Mouse (Mus musculus) limb, embryonic 14.5 days (tissue): ENCODE measurements around the gene Pth. TPM values are rescaled to one million over a fixed set of nuclear protein-coding genes. Genes with fewer than 3 reads are reported as not detected.

Experiments
- ATAC-seq: fragments of 200-750 bp; cut with Nextera tagmentation; 2 replicates; pipeline ENCODE4 v1.8.0; 2017; ENCODE audit warnings: low read depth, moderate number of reproducible peaks, moderate TSS enrichment; ENCODE audit not compliant: low FRiP score
- DNase-seq: peaks from one replicate; pipeline ENCODE4 v3.0.0-alpha.2; 2015; ENCODE audit warnings: low spot score
- H3K27ac ChIP-seq: fragments of 300-500 bp; sonication (generic); replicated peaks from 2 replicates; pipeline ENCODE4 v1.5.1; 2014; ENCODE audit warnings: low read depth, mild to moderate bottlenecking, low read length, moderate library complexity, mixed read lengths
- H3K27me3 ChIP-seq: fragments of 300-500 bp; sonication (generic); 2 replicates; pipeline ENCODE4 v1.6.1; 2014; ENCODE audit warnings: low read length, mixed read lengths; ENCODE audit not compliant: control insufficient read depth, insufficient read depth
- H3K36me3 ChIP-seq: fragments of 300-500 bp; sonication (generic); 2 replicates; pipeline ENCODE4 v1.6.1; 2014; ENCODE audit warnings: mild to moderate bottlenecking, low read length, moderate library complexity, mixed read lengths; ENCODE audit not compliant: control insufficient read depth, insufficient read depth
- H3K4me1 ChIP-seq: fragments of 300-500 bp; sonication (generic); 2 replicates; pipeline ENCODE4 v1.6.1; 2014; ENCODE audit warnings: antibody characterized with exemption, low read length, mixed read lengths; ENCODE audit not compliant: control insufficient read depth, insufficient read depth
- H3K4me2 ChIP-seq: fragments of 300-500 bp; sonication (generic); replicated peaks from 2 replicates; pipeline ENCODE4 v1.6.1; 2014; ENCODE audit warnings: low read depth, mild to moderate bottlenecking, low read length, moderate library complexity; ENCODE audit not compliant: severe bottlenecking
- H3K4me3 ChIP-seq: fragments of 300-500 bp; sonication (generic); replicated peaks from 2 replicates; pipeline ENCODE4 v1.5.1; 2014; ENCODE audit warnings: low read length
- H3K9ac ChIP-seq: fragments of 300-500 bp; sonication (generic); 2 replicates; pipeline ENCODE4 v1.6.1; 2014; ENCODE audit warnings: mild to moderate bottlenecking, low read depth, low read length, moderate library complexity; ENCODE audit not compliant: severe bottlenecking
- H3K9me3 ChIP-seq: fragments of 300-500 bp; sonication (generic); 2 replicates; pipeline ENCODE4 v1.6.1; 2016; ENCODE audit warnings: low read length; ENCODE audit not compliant: control insufficient read depth
- POLR2A ChIP-seq: fragments of 200-500 bp; IDR thresholded peaks from 2 replicates; pipeline ENCODE4 v1.8.0; 2012; ENCODE audit warnings: inconsistent platforms, mild to moderate bottlenecking, moderate library complexity, borderline replicate concordance; ENCODE audit not compliant: insufficient read depth, insufficient read length; ENCODE audit errors: extremely low read depth
- WGBS: fragments of 180-500 bp; shearing (Covaris S2); extraction: QIAGEN DNeasy Blood & Tissue Kit; methylation state at CpG from one replicate; pipeline ENCODE4 v1.1.7; 2014; 5-methylcytosine and 5-hydroxymethylcytosine counted together
- polyA plus RNA-seq, 2 experiments: library from polyadenylated mRNA; depleted of rRNA in 1 of 2; stranded (reverse) in 1 of 2; unstranded in 1 of 2; fragments of >200 nt; fragmentation: Nextera tagmentation in 1 of 2; extraction: Ambion mirVana in 1 of 2; gene quantifications; 2 replicates each; pipeline versions ENCODE4 v1.2.1 to v1.2.3; 2012 to 2014

Gene Pth
- polyA plus RNA-seq, 2 experiments, result not detected

GRCm38 (mm10) chr7:113419070-113419782 is 30.9 kb upstream of the Pth start:
- no peaks in the 10 kb centered on the region for H3K27me3 ChIP-seq
- DNase-seq, result no peak
- ATAC-seq, result no peak
- H3K27ac ChIP-seq, result no peak overlapping the region
- H3K4me3 ChIP-seq, result no peak overlapping the region
- no peak overlapping the region for H3K4me2 ChIP-seq
- no peaks in the 10 kb centered on the region for H3K9me3 ChIP-seq
- TF ChIP-seq POLR2A, result no peak
- no peak overlapping the region for H3K9ac ChIP-seq
- 25% methylated on average over 4 of the region's 4 CpGs for WGBS
- no peaks in the 10 kb centered on the region for H3K36me3 ChIP-seq
- no peaks in the 10 kb centered on the region for H3K4me1 ChIP-seq

- Histone ChIP-seq H3K9me3 (no peaks in the 10 kb centered on the region), H3K4me3 (no peak overlapping the region), H3K27ac (no peak overlapping the region), H3K4me1 (no peaks in the 10 kb centered on the region), H3K27me3 (no peaks in the 10 kb centered on the region), H3K4me2 (no peak overlapping the region), H3K36me3 (no peaks in the 10 kb centered on the region), H3K9ac (no peak overlapping the region)
- DNase-seq (no peak), ATAC-seq (no peak)
- TF ChIP-seq POLR2A, result no peak
- 100% methylated on average over 1 of the region's 1 CpGs for WGBS
Measured at GRCm38 (mm10) chr7:113416536-113416935, 28.2 kb upstream of the Pth start.

- no peak for TF ChIP-seq POLR2A
- Histone ChIP-seq H3K36me3 (no peaks in the 10 kb centered on the region), H3K27ac (no peak overlapping the region), H3K4me2 (no peak overlapping the region), H3K9me3 (no peaks in the 10 kb centered on the region), H3K4me1 (no peaks in the 10 kb centered on the region), H3K4me3 (no peak overlapping the region), H3K27me3 (no peaks in the 10 kb centered on the region), H3K9ac (no peak overlapping the region)
- 83% methylated on average over 3 of the region's 3 CpGs for WGBS
- ATAC-seq (no peak), DNase-seq (no peak)
Measured at GRCm38 (mm10) chr7:113415256-113415655, 26.9 kb upstream of the Pth start.

- no peak overlapping the region for H3K9ac ChIP-seq
- no peaks in the 10 kb centered on the region for H3K4me1 ChIP-seq
- H3K27me3 ChIP-seq, result no peaks in the 10 kb centered on the region
- H3K27ac ChIP-seq, result no peak overlapping the region
- 54% methylated on average over 5 of the region's 5 CpGs for WGBS
- H3K4me2 ChIP-seq, result no peak overlapping the region
- no peak for TF ChIP-seq POLR2A
- no peaks in the 10 kb centered on the region for H3K36me3 ChIP-seq
- DNase-seq, result no peak
- H3K4me3 ChIP-seq, result no peak overlapping the region
- ATAC-seq, result no peak
- H3K9me3 ChIP-seq, result no peaks in the 10 kb centered on the region
Measured at GRCm38 (mm10) chr7:113408712-113409111, 20.3 kb upstream of the Pth start.

GRCm38 (mm10) chr7:113398083-113398482 is 9.7 kb upstream of the Pth start:
- no peak for TF ChIP-seq POLR2A
- H3K27ac ChIP-seq, result no peak overlapping the region
- H3K9ac ChIP-seq, result no peak overlapping the region
- DNase-seq (no peak), ATAC-seq (no peak)
- no peak overlapping the region for H3K4me2 ChIP-seq
- H3K36me3 ChIP-seq, result no peaks in the 10 kb centered on the region
- no peaks in the 10 kb centered on the region for H3K4me1 ChIP-seq
- no peaks in the 10 kb centered on the region for H3K9me3 ChIP-seq
- H3K4me3 ChIP-seq, result no peak overlapping the region
- no peaks in the 10 kb centered on the region for H3K27me3 ChIP-seq
